Mouse (Mus musculus) spleen, adult 18-20 months (tissue): Measurements from ENCODE around the gene Suox.
"Not testable (repeated sequence)": the region's sequence is repeated elsewhere in the genome, so short reads cannot be mapped to it uniquely, and the experiment has no call there.

Source experiments
- DNase-seq, 2 experiments: peaks; one replicate each; pipeline ENCODE4 v3.0.0; 2022; ENCODE audit warnings: mixed read lengths in 2 of 2

The Suox gene

GRCm38 (mm10) chr10:128626311-128627310, 47.3 kb downstream of the Suox start, which contains the start of gene Rps26:
TSS of gene Rps26 (minus strand) at chr10:128626747.
- peak; percentile 68 to 78 for DNase-seq

GRCm38 (mm10) chr10:128625287-128625894, 48.5 kb downstream of the Suox start:
- no peak for DNase-seq

GRCm38 (mm10) chr10:128623106-128623613, 50.7 kb downstream of the Suox start:
- not testable (repeated sequence) for DNase-seq

GRCm38 (mm10) chr10:128622702-128623101, 51.2 kb downstream of the Suox start:
- no peak for DNase-seq

- no peak for DNase-seq
Measured at GRCm38 (mm10) chr10:128621986-128622520, 51.8 kb downstream of the Suox start.

GRCm38 (mm10) chr10:128620241-128620640, 53.6 kb downstream of the Suox start:
- DNase-seq: no peak
